8 mouse cellular contexts compared by ENCODE assay signal in the genomic region with DNA sequence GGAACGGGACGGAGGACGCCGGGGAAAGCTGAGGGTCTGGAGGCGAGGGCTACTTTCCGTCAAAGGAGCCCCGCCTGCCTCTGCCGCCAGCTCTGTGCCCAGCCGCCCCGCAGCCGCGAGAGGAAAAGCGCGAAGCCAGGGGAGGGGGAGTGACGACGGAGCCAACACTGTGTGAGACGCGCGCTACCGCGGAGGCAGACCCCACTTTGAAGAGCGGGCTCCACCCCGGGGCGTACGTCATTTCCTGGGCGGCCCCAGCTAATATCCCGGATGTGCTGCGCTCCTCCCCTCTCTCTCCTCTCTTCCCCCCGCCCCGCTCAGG. TPM values are rescaled to one million over a fixed set of nuclear protein-coding genes. Genes with fewer than 3 reads are reported as not detected.
DNase-seq lines count a peak whose midpoint lies in the region; ATAC-seq and TF ChIP-seq lines count a peak whose summit lies in the region.

No protein-coding gene starts in this region.

- no peaks in the 10 kb centered on the region for H3K36me3 ChIP-seq in hindbrain, embryonic 12.5 days
- no peaks in the 10 kb centered on the region for H3K36me3 ChIP-seq in lung, postnatal 0 days (ENCODE audit: insufficient read depth, low read length)

- 0% methylated on average over 26 of the region's 30 CpGs for WGBS in hindbrain, embryonic 12.5 days
- under 1% methylated on average over 20 of the region's 30 CpGs for WGBS in lung, postnatal 0 days

- peaks cover 4% of the 10 kb centered on the region for H3K27me3 ChIP-seq in Patski
- no peaks in the 10 kb centered on the region for H3K27me3 ChIP-seq in hindbrain, embryonic 12.5 days
- no peaks in the 10 kb centered on the region for H3K27me3 ChIP-seq in lung, postnatal 0 days (replicated peaks; ENCODE audit: insufficient read depth, low read length)

- peaks cover 8% of the 10 kb centered on the region; the same call in 1 of the 2 replicates for H3K4me1 ChIP-seq in hindbrain, embryonic 12.5 days
- H3K4me1 ChIP-seq in lung, postnatal 0 days (ENCODE audit: insufficient read depth, low read depth, low read length): no peaks in the 10 kb centered on the region

- peak overlapping the region; percentile 96 for H3K9ac ChIP-seq in hindbrain, embryonic 12.5 days
- peak overlapping the region; percentile 90 for H3K9ac ChIP-seq in lung, postnatal 0 days (replicated peaks; ENCODE audit: low read depth)

- POLR2A ChIA-PET in Patski (lab: Charles Lee): interaction anchor here (0.5 to 1.1 kb wide), 11 partner anchors 9 to 1289 kb away, joined by 3 to 10 read pairs (median 5); no protein-coding TSS in a partner anchor

- in situ Hi-C loops in Patski (cut with MboI; ENCODE audit: low pct_unique_long_range_greater_than_20kb): no loop called here

- H3K27ac ChIP-seq in hindbrain, embryonic 12.5 days: peak overlapping the region; percentile 100
- H3K27ac ChIP-seq in lung, postnatal 0 days (ENCODE audit: low read length): peak overlapping the region; percentile 100

- peak; percentile 30; the same call in 1 of the 2 replicates for TF ChIP-seq EP300 in lung, postnatal 0 days (IDR thresholded peaks at IDR 0.05)

- TF ChIP-seq CTCF in Patski (IDR thresholded peaks at IDR 0.05): no peak
- TF ChIP-seq CTCF in lung, postnatal 0 days (IDR thresholded peaks at IDR 0.05): no peak

- peak; percentile 81 for DNase-seq in Patski (ENCODE audit: low read depth, low spot score)
- peak; percentile 95 for DNase-seq in cerebellum, adult 9-11 months
- DNase-seq in frontal cortex, postnatal 10 days (ENCODE audit: low spot score in 2 of 2): peak; percentile 95
- peak; percentile 96 to 97 for DNase-seq in layer of hippocampus, postnatal 10 days (ENCODE audit: low spot score in 2 of 2)
- peak; percentile 98 for DNase-seq in lung, postnatal 0 days (ENCODE audit: low spot score)
- peak; percentile 92 for DNase-seq in ovary, postnatal 36 days (ENCODE audit: low spot score)
- DNase-seq in thymus, postnatal 14 days: peak; percentile 98

- peak; percentile 92 for ATAC-seq in Patski
- ATAC-seq in hindbrain, embryonic 12.5 days (ENCODE audit: low FRiP score): peak; percentile 99
- ATAC-seq in lung, postnatal 0 days: peak; percentile 99

- H3K9me3 ChIP-seq in hindbrain, embryonic 12.5 days (replicated peaks): no peaks in the 10 kb centered on the region
- no peaks in the 10 kb centered on the region for H3K9me3 ChIP-seq in lung, postnatal 0 days (ENCODE audit: low read length)

- CTCF ChIA-PET in Patski (lab: Charles Lee): no interaction called here

- H3K4me3 ChIP-seq in hindbrain, embryonic 12.5 days: peak overlapping the region; percentile 92
- H3K4me3 ChIP-seq in lung, postnatal 0 days (ENCODE audit: low read depth, low read length): peak overlapping the region; percentile 83

- peak overlapping the region; percentile 55 for H3K4me2 ChIP-seq in hindbrain, embryonic 12.5 days (replicated peaks)
- peak overlapping the region; percentile 76 for H3K4me2 ChIP-seq in lung, postnatal 0 days (replicated peaks; ENCODE audit: low read depth, low read length)

RNA-seq across cellular contexts. Expression of a gene that starts 0.4 kb away (rescaled TPM):
- 13.7 TPM for polyA plus RNA-seq in Patski (2021)
- polyA plus RNA-seq in hindbrain, embryonic 12.5 days (2016; fragmentation: Nextera tagmentation; extraction: Ambion mirVana): 28.5 and 29.3 TPM in 2 replicates
- 10 to 100 TPM; 83.1 to 91.1 TPM for total RNA-seq in layer of hippocampus, postnatal 10 days (2021)
- polyA plus RNA-seq in lung, postnatal 0 days (2015; fragmentation: Nextera tagmentation; extraction: Ambion mirVana): 4.1 and 5.3 TPM in 2 replicates

Comparison
In these comparisons a context has a peak if more than half of its experiments do, and no peak if none do; other contexts are left out.
1. Peak in every context shown above with its lines: DNase-seq, ATAC-seq, H3K4me3 ChIP-seq and H3K27ac ChIP-seq.